Mouse (Mus musculus): ENCODE data around the gene Ddx5.

DNA sequence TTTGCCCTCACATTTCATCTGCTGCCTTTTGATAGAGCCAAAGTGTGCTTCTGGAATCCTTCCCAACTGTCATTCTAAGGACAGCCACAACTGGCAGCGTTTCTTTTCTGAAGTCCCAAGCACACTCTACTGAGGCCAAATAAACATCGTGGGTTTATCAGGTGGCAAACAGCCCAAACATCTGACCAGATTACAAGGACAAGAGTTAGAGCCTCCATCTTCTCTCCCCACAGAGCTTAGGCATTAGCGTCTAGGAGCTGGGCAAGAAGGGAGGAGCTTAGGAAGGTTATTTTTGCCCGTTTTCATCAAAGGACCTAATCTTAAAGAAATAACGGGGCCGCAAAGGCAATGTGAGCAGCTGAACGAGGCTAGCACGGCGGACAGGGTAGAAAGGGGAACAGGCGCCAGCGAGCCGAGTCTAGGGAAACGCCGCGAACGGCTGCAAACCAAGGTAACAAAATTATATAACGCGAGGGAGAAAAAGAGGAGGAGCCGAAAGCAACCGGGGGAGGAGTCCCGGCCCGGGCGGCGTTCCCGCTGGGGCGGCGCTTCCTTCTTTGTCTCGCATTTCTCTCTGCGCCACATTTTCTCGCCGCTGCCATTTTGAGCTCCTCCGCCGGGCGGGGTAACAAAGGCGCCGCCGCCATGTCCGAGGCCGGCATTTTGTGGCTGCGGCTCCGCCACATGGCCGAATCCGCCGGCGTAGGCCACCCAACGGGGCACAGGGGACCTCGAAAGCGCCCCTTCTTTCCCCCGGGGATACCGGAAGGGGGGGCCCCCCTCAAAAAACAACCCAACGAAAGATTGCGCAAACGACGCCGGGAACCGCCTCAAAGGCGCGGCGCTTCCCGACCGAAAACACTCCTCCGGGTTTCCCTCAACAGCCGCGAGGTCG lies 1.6 kb downstream of the Ddx5 start:
- TF ChIP-seq POLR2A (IDR thresholded peaks at IDR 0.05; ENCODE audit: borderline replicate concordance, extremely low read depth, insufficient read depth, insufficient read length, poor library complexity, severe bottlenecking), result peak; percentile 23; the same call in 1 of the 2 replicates
- no peak for TF ChIP-seq CTCF (IDR thresholded peaks at IDR 0.05; ENCODE audit: borderline replicate concordance, extremely low read depth, insufficient read depth, insufficient read length)
